Mouse (Mus musculus) liver, postnatal 0 days (tissue): ENCODE results near the gene Klk14. TPM values are rescaled to one million over a fixed set of nuclear protein-coding genes. Genes with fewer than 3 reads are reported as not detected.

Experiments used
- ATAC-seq: fragments of 200-750 bp; cut with Nextera tagmentation; 2 replicates; pipeline ENCODE4 v1.8.0; 2017; ENCODE audit warnings: mild to moderate bottlenecking, moderate library complexity
- DNase-seq: peaks from one replicate; pipeline ENCODE4 v3.0.0-alpha.2; 2016
- H3K27ac ChIP-seq: fragments of 300-500 bp; sonication (generic); 2 replicates; pipeline ENCODE4 v1.5.1; 2014; ENCODE audit warnings: antibody characterized with exemption, moderate library complexity, mild to moderate bottlenecking, low read depth
- H3K27me3 ChIP-seq: fragments of 300-500 bp; sonication (generic); 2 replicates; pipeline ENCODE4 v1.6.1; 2014; ENCODE audit warnings: low read length, control low read depth, mixed read lengths; ENCODE audit not compliant: insufficient read depth
- H3K36me3 ChIP-seq: fragments of 300-500 bp; sonication (generic); replicated peaks from 2 replicates; pipeline ENCODE4 v1.6.1; 2014; ENCODE audit warnings: mild to moderate bottlenecking, control low read depth, low read length, moderate library complexity, mixed read lengths; ENCODE audit not compliant: insufficient read depth
- H3K4me1 ChIP-seq: fragments of 300-500 bp; sonication (generic); 2 replicates; pipeline ENCODE4 v1.6.1; 2014; ENCODE audit warnings: antibody characterized with exemption, mild to moderate bottlenecking, control low read depth; ENCODE audit not compliant: insufficient read depth
- H3K4me2 ChIP-seq: fragments of 300-500 bp; sonication (generic); 2 replicates; pipeline ENCODE4 v1.6.1; 2014; ENCODE audit warnings: low read depth, mild to moderate bottlenecking, low read length, moderate library complexity, mixed read lengths
- H3K4me3 ChIP-seq: fragments of 300-500 bp; sonication (generic); 2 replicates; pipeline ENCODE4 v1.5.1; 2014; ENCODE audit warnings: low read depth, low read length
- H3K9ac ChIP-seq: fragments of 300-500 bp; sonication (generic); replicated peaks from 2 replicates; pipeline ENCODE4 v1.6.1; 2014; ENCODE audit warnings: mild to moderate bottlenecking, moderate library complexity
- H3K9me3 ChIP-seq: fragments of 300-500 bp; sonication (generic); 2 replicates; pipeline ENCODE4 v1.6.1; 2016; ENCODE audit warnings: mild to moderate bottlenecking, control low read depth, low read length, mixed read lengths
- CTCF ChIP-seq: sonication (generic); IDR thresholded peaks from 2 replicates; pipeline ENCODE4 v1.5.1; 2016; ENCODE audit warnings: antibody characterized with exemption, low read depth
- EP300 ChIP-seq: IDR thresholded peaks from 2 replicates; pipeline ENCODE4 v1.6.1; 2016; ENCODE audit warnings: antibody characterized with exemption, low read depth, mild to moderate bottlenecking
- WGBS: fragments of 180-500 bp; shearing (Covaris S2); extraction: QIAGEN DNeasy Blood & Tissue Kit; methylation state at CpG from one replicate; pipeline ENCODE4 v1.1.7; 2014; ENCODE audit not compliant: insufficient replicate concordance; 5-methylcytosine and 5-hydroxymethylcytosine counted together
- polyA plus RNA-seq: library from polyadenylated mRNA; unstranded; fragments of >200 nt; fragmentation: Nextera tagmentation; extraction: Ambion mirVana; gene quantifications from 2 replicates; pipeline ENCODE4 v1.2.1, GENCODE M21; 2015

Klk14 gene
- polyA plus RNA-seq, 1 experiment from 2014 or later, result not detected

DNA sequence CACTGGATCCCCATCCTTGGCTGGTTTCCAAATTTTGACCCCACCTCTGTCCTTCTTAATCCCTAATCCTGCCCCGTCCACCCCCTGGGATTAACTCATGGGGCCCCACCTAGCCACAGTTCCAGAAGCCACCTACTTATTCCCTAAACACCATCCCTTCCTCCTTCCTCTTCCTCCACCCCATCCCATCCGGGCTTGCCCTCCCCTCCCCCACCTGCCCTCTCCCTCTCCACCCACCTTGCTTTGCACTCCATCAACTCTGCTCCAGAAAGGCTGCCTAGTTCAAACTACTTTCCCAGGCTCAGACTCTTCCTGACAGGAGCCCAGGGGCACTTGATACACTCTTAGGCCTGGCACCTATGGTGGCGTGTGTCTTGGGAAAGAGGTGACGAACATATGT is 22.0 kb downstream of the Klk14 start, which contains the start of gene Klk13:
TSS of gene Klk13 (plus strand) at position 301 of the 400 bp plus-strand sequence.
- Histone ChIP-seq H3K27ac (no peak within 1 kb of the TSS), H3K36me3 (no peaks in the 10 kb centered on the region), H3K9ac (no peak within 1 kb of the TSS), H3K4me1 (no peaks in the 10 kb centered on the region), H3K27me3 (0 out of 2 replicates have a peak, but pooled peaks cover 5% of the 10 kb centered on the region), H3K4me2 (no peak within 1 kb of the TSS), H3K9me3 (no peaks in the 10 kb centered on the region), H3K4me3 (no peak within 1 kb of the TSS)
- TF ChIP-seq EP300, result no peak
- no peak for TF ChIP-seq CTCF
- DNase-seq, result no peak
- no peak for ATAC-seq
- WGBS, result 52% methylated on average over 4 of the region's 4 CpGs

DNA sequence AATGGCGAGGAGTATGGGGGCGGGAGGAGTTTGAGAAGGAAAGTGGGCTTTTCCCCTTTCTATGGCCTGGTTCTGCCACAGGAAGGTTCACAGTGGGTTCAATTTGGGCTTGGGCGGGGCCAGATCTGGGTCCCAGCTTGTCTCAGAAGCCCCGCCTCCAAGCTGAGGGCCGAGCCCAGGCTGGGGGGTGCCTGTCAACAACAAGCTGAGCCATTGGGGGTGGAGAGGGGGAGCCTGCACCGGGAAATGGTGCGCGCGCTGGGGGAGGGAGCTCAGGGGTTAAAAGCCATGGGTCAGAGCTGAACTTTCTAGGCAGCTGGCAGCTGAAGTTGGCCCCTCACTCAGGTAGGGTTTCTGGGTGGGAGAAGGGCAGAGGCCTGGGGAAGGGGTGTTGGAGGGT is 22.7 kb downstream of the Klk14 start:
- peak; percentile 19 for DNase-seq
- WGBS, result 9% methylated on average over 9 of the region's 9 CpGs

DNA sequence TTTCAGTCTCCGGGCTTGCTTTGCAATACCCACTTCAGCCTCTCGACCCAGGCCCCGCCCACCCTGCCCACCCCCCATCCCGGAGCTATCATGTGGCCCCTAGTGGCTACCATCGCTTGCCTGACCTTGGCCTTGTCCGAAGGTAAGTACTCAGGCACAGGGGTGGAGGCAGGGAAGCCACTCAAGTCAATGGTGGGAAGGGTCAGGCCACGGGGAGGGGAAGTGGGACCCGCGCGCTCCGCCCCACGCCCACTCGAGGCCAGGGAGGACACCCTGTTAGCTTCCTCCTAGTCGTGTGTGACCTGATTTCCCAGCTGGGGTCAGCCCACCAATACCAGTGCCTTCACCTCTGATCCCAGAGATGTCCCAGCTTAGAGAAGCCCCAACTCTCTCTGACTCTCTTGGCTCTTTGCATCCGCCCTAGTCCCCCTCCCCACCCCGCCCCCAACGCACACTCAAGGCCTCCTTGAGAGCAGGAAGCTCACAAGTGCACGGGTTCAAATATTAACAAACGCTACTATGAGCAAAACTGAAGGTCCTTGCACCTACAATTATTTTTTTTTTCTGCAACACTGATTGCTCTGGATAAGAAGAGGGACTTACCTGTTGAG is 23.6 kb downstream of the Klk14 start:
- no peak for ATAC-seq

More for the DNA sequence above, 22.7 kb downstream of the Klk14 start:
- no peak for TF ChIP-seq EP300
- no peak for TF ChIP-seq CTCF
- H3K9ac ChIP-seq, result no peak overlapping the region
- no peak overlapping the region for H3K27ac ChIP-seq
- no peak for ATAC-seq
- no peaks in the 10 kb centered on the region for H3K36me3 ChIP-seq
- no peak overlapping the region for H3K4me2 ChIP-seq
- H3K4me3 ChIP-seq, result no peak overlapping the region
- H3K27me3 ChIP-seq, result 0 out of 2 replicates have a peak, but pooled peaks cover 5% of the 10 kb centered on the region
- H3K4me1 ChIP-seq, result no peaks in the 10 kb centered on the region
- H3K9me3 ChIP-seq, result no peaks in the 10 kb centered on the region

More for the DNA sequence above, 23.6 kb downstream of the Klk14 start:
- no peak overlapping the region for H3K4me2 ChIP-seq
- H3K9me3 ChIP-seq, result no peaks in the 10 kb centered on the region
- no peaks in the 10 kb centered on the region for H3K36me3 ChIP-seq
- 0 out of 2 replicates have a peak, but pooled peaks cover 5% of the 10 kb centered on the region for H3K27me3 ChIP-seq
- WGBS, result 9% methylated on average over 19 of the region's 19 CpGs
- H3K4me3 ChIP-seq, result no peak overlapping the region
- no peaks in the 10 kb centered on the region for H3K4me1 ChIP-seq
- no peak for DNase-seq
- H3K9ac ChIP-seq, result no peak overlapping the region
- H3K27ac ChIP-seq, result no peak overlapping the region
- TF ChIP-seq CTCF, result no peak
- no peak for TF ChIP-seq EP300

Other genes with a start within 250 kb of the Klk14 start
- 0.22 TPM in 1 of 2 replicates, not detected in the other for gene Cldnd2, start 249.6 kb upstream of the Klk14 start, polyA plus RNA-seq
- gene Etfb, start 246.3 kb upstream of the Klk14 start, polyA plus RNA-seq, result 759 and 760 TPM in 2 replicates
- gene Gm45233, start 246.3 kb upstream of the Klk14 start, polyA plus RNA-seq, result 0.25 TPM in 1 of 2 replicates, not detected in the other
- gene Vsig10l, start 227.3 kb upstream of the Klk14 start, polyA plus RNA-seq, result 0.70 and 1.4 TPM in 2 replicates
- not detected in 2 replicates for gene Iglon5, start 200.3 kb upstream of the Klk14 start, polyA plus RNA-seq
- gene 4931406B18Rik, start 184.5 kb upstream of the Klk14 start, polyA plus RNA-seq, result not detected in 2 replicates
- gene Cd33, start 146.0 kb upstream of the Klk14 start, polyA plus RNA-seq, result 3.9 and 5.1 TPM in 2 replicates
- 0.14 and 0.26 TPM in 2 replicates for gene Zfp658, start 128.2 kb upstream of the Klk14 start, polyA plus RNA-seq
- 1.3 TPM in 2 replicates for gene Zfp719, start 110.8 kb upstream of the Klk14 start, polyA plus RNA-seq
- not detected in 2 replicates for gene Zfp819, start 83.2 kb upstream of the Klk14 start, polyA plus RNA-seq
- gene Ceacam18, start 55.7 kb upstream of the Klk14 start, polyA plus RNA-seq, result 0.14 TPM in 1 of 2 replicates, not detected in the other
- gene Siglece, start 30.3 kb upstream of the Klk14 start, polyA plus RNA-seq, result 5.1 and 5.8 TPM in 2 replicates
- gene Ctu1, start 18.4 kb upstream of the Klk14 start, polyA plus RNA-seq, result 3.2 and 4.5 TPM in 2 replicates
- gene Klk13, start 22.1 kb downstream of the Klk14 start, polyA plus RNA-seq, result not detected in 2 replicates
- gene Klk12, start 78.5 kb downstream of the Klk14 start, polyA plus RNA-seq, result not detected in 2 replicates
- not detected in 2 replicates for gene Klk11, start 84.2 kb downstream of the Klk14 start, polyA plus RNA-seq
- not detected in 2 replicates for gene Klk10, start 90.6 kb downstream of the Klk14 start, polyA plus RNA-seq
- not detected in 2 replicates for gene Klk9, start 101.5 kb downstream of the Klk14 start, polyA plus RNA-seq
- gene Klk8, start 107.2 kb downstream of the Klk14 start, polyA plus RNA-seq, result 2.2 and 3.2 TPM in 2 replicates
- not detected in 2 replicates for gene Klk7, start 120.9 kb downstream of the Klk14 start, polyA plus RNA-seq
- gene Klk6, start 134.1 kb downstream of the Klk14 start, polyA plus RNA-seq, result not detected in 2 replicates
- gene Klk5, start 151.6 kb downstream of the Klk14 start, polyA plus RNA-seq, result not detected in 2 replicates
- gene Klk4, start 190.7 kb downstream of the Klk14 start, polyA plus RNA-seq, result not detected in 2 replicates
- not detected in 2 replicates for gene Klk15, start 243.3 kb downstream of the Klk14 start, polyA plus RNA-seq